Mouse (Mus musculus): ENCODE data around the gene Shkbp1. TPM values are rescaled to one million over a fixed set of nuclear protein-coding genes. Genes with fewer than 3 reads are reported as not detected.
A peak's percentile ranks its signal among the peaks of the same experiment; 100 is the strongest.

Gene Shkbp1
- polyA plus RNA-seq, 1 experiment from 2014 or later = 22.0 TPM

DNA sequence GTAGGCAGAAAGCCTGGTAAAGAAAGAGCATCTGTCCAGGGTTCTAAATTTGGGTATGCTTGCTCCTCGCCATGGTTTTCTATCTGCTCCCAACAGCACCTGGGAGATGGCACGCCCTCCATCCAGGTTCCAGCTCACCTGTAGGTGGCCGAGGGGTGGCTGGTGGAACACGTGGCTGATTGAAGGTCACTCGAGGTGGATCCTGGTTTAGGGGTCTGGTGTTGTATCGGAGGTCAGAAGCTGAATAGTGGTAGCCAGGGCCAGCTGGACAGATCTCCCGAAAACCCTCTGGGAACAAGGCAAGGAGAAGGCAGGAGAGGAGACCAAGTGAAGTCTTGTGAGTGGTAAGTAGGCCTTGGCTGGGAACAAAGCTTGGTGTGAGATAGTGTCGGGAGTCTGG is 28.3 kb downstream of the Shkbp1 start:
- no peak overlapping the region for H3K9ac ChIP-seq (ENCODE audit: low read length)
- ATAC-seq (ENCODE audit: insufficient number of reproducible peaks, insufficient read depth, low FRiP score, low read depth) = no peak
- peaks cover 90% of the 10 kb centered on the region for H3K27me3 ChIP-seq (ENCODE audit: control insufficient read depth, insufficient read depth, low read length)
- H3K4me2 ChIP-seq (ENCODE audit: low read length) = no peak overlapping the region
- H3K4me3 ChIP-seq (ENCODE audit: control insufficient read depth in 1 of 2, insufficient read depth in 1 of 2, low read depth in 1 of 2, low read length in 2 of 2) = no peak overlapping the region
- peaks cover 7 to 36% of the 10 kb centered on the region in 2 experiments; a peak in 3 of 4 replicates for H3K4me1 ChIP-seq (ENCODE audit: control insufficient read depth in 2 of 2, insufficient read depth in 2 of 2, low read length in 2 of 2)
- no peaks in the 10 kb centered on the region for H3K9me3 ChIP-seq (ENCODE audit: control insufficient read depth, low read length)
- WGBS = 89% methylated on average over 8 of the region's 8 CpGs
- no peak overlapping the region for H3K27ac ChIP-seq (replicated peaks in 1 of 2; ENCODE audit: control insufficient read depth in 1 of 2, insufficient read depth in 1 of 2, low read depth in 2 of 2, low read length in 2 of 2)
- H3K36me3 ChIP-seq (ENCODE audit: control insufficient read depth, insufficient read depth, low read length) = peaks cover 39% of the 10 kb centered on the region

DNA sequence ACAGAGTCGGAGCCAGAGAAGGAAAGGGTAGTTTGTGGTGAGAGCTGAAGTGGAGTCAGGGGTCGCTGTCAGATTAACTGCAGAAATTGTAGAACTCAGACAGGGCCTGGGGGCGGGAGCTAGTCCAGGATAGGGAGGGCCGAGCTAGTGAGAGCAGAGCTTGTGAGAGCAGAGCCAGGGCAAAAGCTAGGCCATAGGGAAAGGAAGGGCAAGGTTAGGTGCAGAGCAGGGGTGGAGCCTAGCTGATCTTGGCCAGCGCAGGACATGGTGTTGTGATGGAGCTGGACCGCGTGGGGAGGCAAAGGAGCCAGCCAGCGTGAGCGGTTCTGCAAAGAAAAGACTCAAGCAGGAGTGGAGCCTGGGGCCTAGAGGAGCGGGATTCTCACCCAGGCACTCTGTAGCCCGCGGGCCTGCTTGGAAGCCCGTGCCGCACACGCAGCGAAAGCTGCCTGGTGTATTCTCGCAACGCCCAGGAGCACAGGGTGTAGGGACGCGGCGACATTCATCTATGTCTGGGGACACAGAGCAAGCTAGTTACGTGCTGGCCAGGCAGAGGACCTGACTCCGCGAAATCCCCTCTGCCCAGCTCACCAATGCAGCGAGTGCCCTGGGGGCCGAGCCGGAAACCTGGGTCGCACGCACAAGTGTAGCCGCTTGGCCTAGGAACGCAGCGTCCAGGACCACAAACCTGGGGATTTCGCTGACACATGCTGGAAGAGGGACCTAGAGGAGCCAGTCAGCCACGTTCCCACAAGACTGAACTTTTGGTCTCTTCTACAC is 29.5 kb downstream of the Shkbp1 start:
- Histone ChIP-seq H3K4me1 (ENCODE audit: control insufficient read depth in 2 of 2, insufficient read depth in 2 of 2, low read length in 2 of 2) (peaks cover 5 to 28% of the 10 kb centered on the region in 2 experiments; a peak in 3 of 4 replicates), H3K36me3 (ENCODE audit: control insufficient read depth, insufficient read depth, low read length) (peaks cover 41% of the 10 kb centered on the region), H3K27me3 (ENCODE audit: control insufficient read depth, insufficient read depth, low read length) (peaks cover 79% of the 10 kb centered on the region), H3K9me3 (ENCODE audit: control insufficient read depth, low read length) (no peaks in the 10 kb centered on the region), H3K4me3 (ENCODE audit: control insufficient read depth in 1 of 2, insufficient read depth in 1 of 2, low read depth in 1 of 2, low read length in 2 of 2) (peak overlapping the region in 1 of 2 experiments; percentile 20; a peak in 1 of 4 replicates), H3K4me2 (ENCODE audit: low read length) (peak overlapping the region; percentile 48), H3K27ac (replicated peaks in 1 of 2; ENCODE audit: control insufficient read depth in 1 of 2, insufficient read depth in 1 of 2, low read depth in 2 of 2, low read length in 2 of 2) (no peak overlapping the region), H3K9ac (ENCODE audit: low read length) (no peak overlapping the region)
- WGBS = 41% methylated on average over 34 of the region's 34 CpGs
- ATAC-seq (ENCODE audit: insufficient number of reproducible peaks, insufficient read depth, low FRiP score, low read depth) = no peak

DNA sequence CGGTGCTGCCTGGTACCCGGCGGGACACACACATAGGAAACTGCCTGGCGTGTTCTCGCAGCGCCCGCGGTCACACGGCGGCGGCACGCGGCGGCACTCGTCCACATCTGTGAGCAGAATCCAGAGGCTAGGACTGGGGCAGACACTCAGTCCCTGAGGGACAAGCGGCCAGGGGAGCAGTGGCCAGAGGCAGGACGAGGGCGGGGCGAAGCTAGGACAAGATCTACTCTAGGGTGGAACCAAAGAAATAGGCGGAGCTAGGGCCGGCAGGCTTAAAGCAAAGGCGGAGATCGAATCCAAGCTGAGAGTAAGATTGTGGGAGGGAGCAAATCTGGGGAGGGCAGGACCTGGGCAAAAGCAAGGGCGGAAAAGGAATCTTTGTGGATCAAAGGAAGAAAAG is 30.1 kb downstream of the Shkbp1 start:
- Histone ChIP-seq H3K4me1 (ENCODE audit: control insufficient read depth in 2 of 2, insufficient read depth in 2 of 2, low read length in 2 of 2) (peaks cover 5 to 23% of the 10 kb centered on the region in 2 experiments; a peak in 3 of 4 replicates), H3K4me3 (ENCODE audit: control insufficient read depth in 1 of 2, insufficient read depth in 1 of 2, low read depth in 1 of 2, low read length in 2 of 2) (peak overlapping the region; percentile 15 to 20; a peak in 3 of 4 replicates), H3K36me3 (ENCODE audit: control insufficient read depth, insufficient read depth, low read length) (peaks cover 41% of the 10 kb centered on the region), H3K27me3 (ENCODE audit: control insufficient read depth, insufficient read depth, low read length) (peaks cover 74% of the 10 kb centered on the region), H3K27ac (replicated peaks in 1 of 2; ENCODE audit: control insufficient read depth in 1 of 2, insufficient read depth in 1 of 2, low read depth in 2 of 2, low read length in 2 of 2) (no peak overlapping the region), H3K9ac (ENCODE audit: low read length) (0 out of 2 replicates have a peak overlapping the region, but pooled peaks have one; percentile 10), H3K4me2 (ENCODE audit: low read length) (peak overlapping the region; percentile 48), H3K9me3 (ENCODE audit: control insufficient read depth, low read length) (no peaks in the 10 kb centered on the region)
- no peak for ATAC-seq (ENCODE audit: insufficient number of reproducible peaks, insufficient read depth, low FRiP score, low read depth)
- 6% methylated on average over 24 of the region's 24 CpGs for WGBS

DNA sequence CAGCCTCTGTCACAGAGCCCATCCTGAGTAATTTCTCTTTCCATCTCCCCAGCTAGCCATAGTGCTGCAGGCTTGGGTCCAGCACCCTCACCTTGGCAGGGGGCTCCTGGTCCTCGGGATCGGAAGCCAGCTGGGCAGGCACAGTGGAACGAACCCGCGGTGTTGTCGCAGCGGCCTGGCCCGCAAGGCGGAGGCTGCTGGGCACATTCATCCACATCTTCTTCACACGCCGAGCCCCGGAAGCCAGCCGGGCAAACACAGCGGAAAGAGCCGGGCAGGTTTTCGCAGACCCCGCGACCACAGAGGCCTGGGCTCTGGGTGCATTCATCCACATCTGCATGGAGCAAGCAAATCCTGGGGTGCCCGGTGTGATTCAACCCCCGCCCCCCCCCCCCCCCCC is 30.9 kb downstream of the Shkbp1 start:
- no peak overlapping the region for H3K27ac ChIP-seq (replicated peaks in 1 of 2; ENCODE audit: control insufficient read depth in 1 of 2, insufficient read depth in 1 of 2, low read depth in 2 of 2, low read length in 2 of 2)
- WGBS = 46% methylated on average over 18 of the region's 20 CpGs
- H3K4me2 ChIP-seq (ENCODE audit: low read length) = no peak overlapping the region
- peaks cover 3 to 16% of the 10 kb centered on the region in 2 experiments; a peak in 3 of 4 replicates for H3K4me1 ChIP-seq (ENCODE audit: control insufficient read depth in 2 of 2, insufficient read depth in 2 of 2, low read length in 2 of 2)
- H3K27me3 ChIP-seq (ENCODE audit: control insufficient read depth, insufficient read depth, low read length) = peaks cover 66% of the 10 kb centered on the region
- H3K9ac ChIP-seq (ENCODE audit: low read length) = no peak overlapping the region
- no peaks in the 10 kb centered on the region for H3K9me3 ChIP-seq (ENCODE audit: control insufficient read depth, low read length)
- peaks cover 41% of the 10 kb centered on the region for H3K36me3 ChIP-seq (ENCODE audit: control insufficient read depth, insufficient read depth, low read length)
- no peak overlapping the region for H3K4me3 ChIP-seq (ENCODE audit: control insufficient read depth in 1 of 2, insufficient read depth in 1 of 2, low read depth in 1 of 2, low read length in 2 of 2)
- ATAC-seq (ENCODE audit: insufficient number of reproducible peaks, insufficient read depth, low FRiP score, low read depth) = no peak

DNA sequence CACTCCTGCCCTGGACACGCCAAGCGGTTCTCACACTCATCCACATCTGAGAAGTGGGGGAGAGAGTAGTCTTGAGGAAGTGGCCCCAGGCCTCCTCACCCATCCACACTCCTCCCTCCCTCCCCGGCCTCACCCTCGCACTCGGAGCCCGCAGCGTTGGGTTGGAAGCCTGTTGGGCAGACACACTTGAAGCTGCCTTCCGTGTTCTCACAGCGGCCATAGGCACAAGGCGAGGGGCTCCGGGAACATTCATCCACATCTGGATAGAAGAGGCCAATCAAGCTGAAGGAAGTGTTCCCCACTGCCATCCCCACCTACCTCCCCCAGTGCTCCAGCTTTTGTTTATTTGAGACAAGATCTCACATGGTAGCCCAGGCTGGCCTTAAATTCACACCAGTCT is 31.7 kb downstream of the Shkbp1 start:
- Histone ChIP-seq H3K9ac (ENCODE audit: low read length) (no peak overlapping the region), H3K36me3 (ENCODE audit: control insufficient read depth, insufficient read depth, low read length) (peaks cover 41% of the 10 kb centered on the region), H3K4me1 (ENCODE audit: control insufficient read depth in 2 of 2, insufficient read depth in 2 of 2, low read length in 2 of 2) (peaks cover 0 to 9% of the 10 kb centered on the region in 2 experiments; a peak in 3 of 4 replicates), H3K9me3 (ENCODE audit: control insufficient read depth, low read length) (no peaks in the 10 kb centered on the region), H3K4me3 (ENCODE audit: control insufficient read depth in 1 of 2, insufficient read depth in 1 of 2, low read depth in 1 of 2, low read length in 2 of 2) (no peak overlapping the region), H3K27me3 (ENCODE audit: control insufficient read depth, insufficient read depth, low read length) (peaks cover 59% of the 10 kb centered on the region), H3K4me2 (ENCODE audit: low read length) (no peak overlapping the region), H3K27ac (replicated peaks in 1 of 2; ENCODE audit: control insufficient read depth in 1 of 2, insufficient read depth in 1 of 2, low read depth in 2 of 2, low read length in 2 of 2) (no peak overlapping the region)
- WGBS = 92% methylated on average over 11 of the region's 11 CpGs
- no peak for ATAC-seq (ENCODE audit: insufficient number of reproducible peaks, insufficient read depth, low FRiP score, low read depth)

DNA sequence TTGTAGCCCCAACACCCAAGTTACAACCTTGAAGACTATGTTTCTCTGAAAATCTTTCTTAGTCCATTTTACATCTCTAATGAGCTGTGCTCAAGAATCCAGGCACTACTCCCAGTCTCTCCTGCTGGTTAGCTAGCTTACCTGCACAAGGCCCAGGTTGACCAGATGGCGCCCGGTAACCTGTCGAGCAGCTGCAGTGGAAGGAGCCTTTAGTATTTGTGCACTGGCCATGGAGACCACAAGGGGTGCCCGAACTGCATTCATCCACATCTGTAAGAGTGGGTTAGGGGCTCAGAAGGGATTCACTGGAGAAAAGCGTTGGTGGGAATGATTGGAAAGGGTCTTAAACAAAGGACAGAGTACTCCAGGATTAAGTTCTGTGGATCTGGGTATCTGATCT is 32.8 kb downstream of the Shkbp1 start:
- Histone ChIP-seq H3K27ac (replicated peaks in 1 of 2; ENCODE audit: control insufficient read depth in 1 of 2, insufficient read depth in 1 of 2, low read depth in 2 of 2, low read length in 2 of 2) (no peak overlapping the region), H3K27me3 (ENCODE audit: control insufficient read depth, insufficient read depth, low read length) (peaks cover 48% of the 10 kb centered on the region), H3K4me3 (ENCODE audit: control insufficient read depth in 1 of 2, insufficient read depth in 1 of 2, low read depth in 1 of 2, low read length in 2 of 2) (no peak overlapping the region), H3K36me3 (ENCODE audit: control insufficient read depth, insufficient read depth, low read length) (peaks cover 46% of the 10 kb centered on the region), H3K9me3 (ENCODE audit: control insufficient read depth, low read length) (no peaks in the 10 kb centered on the region), H3K9ac (ENCODE audit: low read length) (no peak overlapping the region), H3K4me2 (ENCODE audit: low read length) (no peak overlapping the region), H3K4me1 (ENCODE audit: control insufficient read depth in 2 of 2, insufficient read depth in 2 of 2, low read length in 2 of 2) (peaks cover 0 to 4% of the 10 kb centered on the region in 2 experiments; a peak in 2 of 4 replicates)
- 89% methylated on average over 5 of the region's 5 CpGs for whole genome bisulfite sequencing
- ATAC-seq (ENCODE audit: insufficient number of reproducible peaks, insufficient read depth, low FRiP score, low read depth) = no peak

DNA sequence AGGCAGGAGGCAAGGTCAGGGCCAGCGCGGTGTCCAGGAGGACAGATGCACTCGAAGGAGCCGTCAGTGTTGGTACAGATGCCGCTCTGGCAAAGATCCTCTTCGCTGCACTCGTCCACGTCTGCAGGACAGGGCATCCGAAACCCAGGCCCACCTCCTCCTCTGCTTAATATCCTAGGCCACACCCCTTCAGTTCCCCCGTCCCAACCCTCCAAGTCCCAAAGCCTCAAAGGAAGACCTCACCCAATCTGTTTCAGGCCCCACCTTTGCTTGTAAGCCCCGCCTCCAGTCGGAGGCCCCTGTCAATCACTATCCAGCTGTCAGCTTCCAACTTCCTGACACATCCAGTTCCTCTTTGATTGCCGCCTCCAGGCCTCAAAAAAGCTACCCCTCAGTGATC is 33.5 kb downstream of the Shkbp1 start:
- peaks cover 41% of the 10 kb centered on the region for H3K27me3 ChIP-seq (ENCODE audit: control insufficient read depth, insufficient read depth, low read length)
- 19% methylated on average over 13 of the region's 13 CpGs for WGBS
- H3K9ac ChIP-seq (ENCODE audit: low read length) = no peak overlapping the region

More for the DNA sequence above, 33.5 kb downstream of the Shkbp1 start:
- peaks cover 0 to 4% of the 10 kb centered on the region in 2 experiments; a peak in 2 of 4 replicates for H3K4me1 ChIP-seq (ENCODE audit: control insufficient read depth in 2 of 2, insufficient read depth in 2 of 2, low read length in 2 of 2)
- no peak for ATAC-seq (ENCODE audit: insufficient number of reproducible peaks, insufficient read depth, low FRiP score, low read depth)
- no peak overlapping the region for H3K4me2 ChIP-seq (ENCODE audit: low read length)
- H3K27ac ChIP-seq (replicated peaks in 1 of 2; ENCODE audit: control insufficient read depth in 1 of 2, insufficient read depth in 1 of 2, low read depth in 2 of 2, low read length in 2 of 2) = no peak overlapping the region
- no peaks in the 10 kb centered on the region for H3K9me3 ChIP-seq (ENCODE audit: control insufficient read depth, low read length)
- H3K4me3 ChIP-seq (ENCODE audit: control insufficient read depth in 1 of 2, insufficient read depth in 1 of 2, low read depth in 1 of 2, low read length in 2 of 2) = no peak overlapping the region
- H3K36me3 ChIP-seq (ENCODE audit: control insufficient read depth, insufficient read depth, low read length) = peaks cover 44% of the 10 kb centered on the region

All from heart, embryonic 14.5 days (tissue).